Mouse (Mus musculus) G1E-ER4 (cell line): ENCODE measurements around the gene Gm49380. TPM values are rescaled to one million over a fixed set of nuclear protein-coding genes. Genes with fewer than 3 reads are reported as not detected.

Experiments
- GATA1 ChIP-seq: IDR thresholded peaks from one replicate; pipeline ENCODE4 v1.8.0; 2012; ENCODE audit warnings: low read length, inconsistent platforms
- polyA plus RNA-seq: library from polyadenylated mRNA; stranded (reverse); fragments of >175 nt; gene quantifications from 2 replicates; pipeline ENCODE4 v1.2.3, GENCODE M21; 2012

The Gm49380 gene
- polyA plus RNA-seq, 1 experiment, result not detected

DNA sequence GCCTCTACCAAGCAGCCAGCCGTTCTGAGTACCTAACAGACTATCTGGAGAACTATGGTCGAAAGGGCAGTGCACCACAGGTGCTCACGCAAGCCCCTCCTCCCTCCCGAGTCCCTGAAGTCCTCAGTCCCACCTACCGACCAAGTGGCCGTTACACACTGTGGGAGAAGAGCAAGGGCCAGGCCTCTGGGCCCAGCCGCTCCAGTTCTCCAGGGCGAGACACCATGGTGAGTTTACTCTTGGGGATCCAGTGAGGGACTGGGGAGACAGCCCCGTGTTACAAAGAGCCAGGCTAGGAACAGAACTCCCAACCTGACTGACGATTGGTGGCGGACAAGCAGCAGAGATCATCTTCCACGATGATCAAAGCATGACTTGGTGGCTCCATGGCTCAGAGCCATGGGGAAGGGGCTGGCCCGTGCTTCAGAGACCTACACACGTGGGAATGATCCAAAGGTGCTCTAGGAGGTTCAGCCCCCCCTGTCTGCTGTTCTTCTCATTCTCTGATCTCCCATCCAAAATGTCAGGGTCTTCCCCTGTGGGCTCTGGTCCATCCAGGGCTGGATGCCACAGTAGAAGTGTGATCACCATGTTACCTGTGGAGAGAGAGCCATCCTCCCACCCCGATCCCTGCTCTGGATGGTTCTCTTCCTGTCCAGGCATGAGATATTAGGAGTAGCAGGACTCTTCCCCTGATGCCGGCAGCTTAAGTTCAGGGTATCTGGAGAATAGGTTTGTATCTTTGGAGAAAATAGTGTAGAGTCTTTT is 37.1 kb downstream of the Gm49380 start:
- TF ChIP-seq GATA1, result no peak

DNA sequence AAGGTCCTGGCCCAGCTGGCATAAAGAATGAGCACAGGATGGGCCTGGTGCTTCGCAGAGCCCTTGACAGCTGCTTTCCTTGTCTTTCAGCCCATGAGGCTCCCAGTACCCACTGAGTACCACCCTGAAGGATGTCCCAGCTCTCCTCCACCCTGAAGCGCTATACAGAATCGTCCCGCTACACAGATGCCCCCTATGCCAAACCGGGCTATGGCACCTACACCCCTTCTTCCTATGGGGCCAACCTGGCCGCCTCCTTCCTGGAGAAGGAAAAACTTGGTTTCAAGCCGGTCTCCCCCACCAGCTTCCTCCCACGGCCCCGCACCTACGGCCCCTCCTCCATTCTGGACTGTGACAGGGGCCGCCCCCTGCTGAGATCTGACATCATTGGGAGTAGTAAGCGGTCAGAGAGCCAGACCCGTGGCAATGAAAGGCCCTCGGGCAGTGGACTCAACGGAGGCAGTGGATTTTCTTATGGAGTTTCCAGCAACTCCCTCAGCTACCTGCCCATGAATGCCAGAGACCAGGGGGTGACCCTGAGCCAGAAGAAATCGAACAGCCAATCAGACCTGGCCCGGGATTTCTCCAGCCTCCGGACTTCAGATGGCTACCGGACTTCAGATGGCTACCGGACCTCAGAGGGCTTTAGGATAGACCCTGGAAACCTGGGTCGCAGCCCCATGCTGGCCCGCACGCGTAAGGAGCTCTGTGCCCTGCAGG is 37.9 kb downstream of the Gm49380 start:
- no peak for TF ChIP-seq GATA1

DNA sequence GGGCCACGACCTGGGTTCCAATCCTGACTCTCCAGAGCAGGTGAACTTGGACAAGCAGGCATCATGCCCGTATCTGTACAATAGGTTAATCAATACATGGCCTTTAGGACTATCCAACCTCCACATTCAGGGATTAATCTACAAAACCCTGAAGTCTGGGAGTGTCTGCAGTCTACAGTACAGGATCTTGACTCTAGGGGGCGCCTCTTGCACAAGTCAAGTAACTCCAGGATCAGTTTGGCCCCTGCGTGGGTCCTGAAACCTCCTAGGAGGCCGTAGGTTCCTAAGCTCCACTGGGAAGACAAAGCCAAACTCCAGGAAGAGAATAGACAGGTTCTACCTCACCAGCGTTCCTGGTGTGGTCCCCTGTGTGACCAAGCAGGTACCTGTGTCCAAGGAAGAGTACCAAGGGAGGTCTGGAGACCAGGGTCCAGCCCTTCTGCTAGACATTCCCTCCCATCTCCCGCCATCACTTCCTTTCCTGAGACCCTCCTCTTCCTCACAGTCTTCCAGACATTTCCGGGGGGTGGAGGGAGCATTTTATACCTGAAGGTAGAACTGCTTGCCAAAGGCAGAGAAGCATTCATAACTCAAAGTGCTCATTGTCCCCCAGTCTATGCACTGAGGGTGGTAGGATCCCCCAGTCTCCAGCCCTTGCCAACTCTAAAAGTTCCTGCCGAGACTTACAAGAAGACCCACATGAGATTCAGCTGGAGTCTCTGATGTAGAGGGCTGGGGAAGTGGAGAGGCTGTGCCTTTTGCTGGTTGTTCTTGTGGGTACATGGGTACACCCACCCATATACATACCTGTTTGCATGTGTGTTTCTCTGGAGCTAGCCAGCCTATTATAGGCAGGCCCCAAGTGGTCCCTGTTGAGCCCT is 38.7 kb downstream of the Gm49380 start:
- TF ChIP-seq GATA1, result no peak

DNA sequence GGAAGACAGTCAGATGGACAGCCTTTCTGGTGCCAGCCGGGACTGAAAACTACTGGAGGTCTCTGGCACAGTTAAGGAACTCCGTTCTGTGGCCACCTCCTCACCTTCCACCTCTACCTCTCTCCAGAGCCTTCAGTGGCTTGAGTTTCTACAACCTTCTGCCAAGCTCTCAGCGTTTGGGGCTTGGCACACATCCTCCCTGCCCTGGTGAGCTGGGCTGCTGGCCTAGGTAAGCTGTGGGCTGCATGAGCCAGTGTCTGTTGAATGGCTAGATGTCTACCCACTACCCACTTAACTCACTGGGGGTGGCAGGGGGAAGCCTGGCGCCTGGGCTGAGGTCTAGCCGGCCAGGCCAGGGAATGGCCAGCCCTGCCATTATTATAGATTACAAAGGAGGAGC is 40.2 kb downstream of the Gm49380 start:
- no peak for TF ChIP-seq GATA1

DNA sequence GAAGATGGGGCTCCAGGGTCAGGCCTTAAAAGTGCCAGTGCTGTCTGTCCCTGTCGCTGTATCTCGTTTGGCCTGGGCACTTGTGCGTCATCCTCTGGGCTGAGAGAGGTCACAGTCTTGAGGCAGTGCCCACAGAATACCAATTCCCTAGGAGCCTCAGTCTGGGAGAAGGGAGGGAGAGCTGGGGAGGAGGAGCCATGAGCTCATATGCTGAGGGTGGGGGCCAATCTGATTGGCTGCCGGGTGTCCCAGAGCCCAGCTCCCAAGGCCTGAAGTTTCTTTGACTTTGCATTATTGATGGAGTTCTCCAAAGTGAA is 40.7 kb downstream of the Gm49380 start:
- no peak for TF ChIP-seq GATA1

DNA sequence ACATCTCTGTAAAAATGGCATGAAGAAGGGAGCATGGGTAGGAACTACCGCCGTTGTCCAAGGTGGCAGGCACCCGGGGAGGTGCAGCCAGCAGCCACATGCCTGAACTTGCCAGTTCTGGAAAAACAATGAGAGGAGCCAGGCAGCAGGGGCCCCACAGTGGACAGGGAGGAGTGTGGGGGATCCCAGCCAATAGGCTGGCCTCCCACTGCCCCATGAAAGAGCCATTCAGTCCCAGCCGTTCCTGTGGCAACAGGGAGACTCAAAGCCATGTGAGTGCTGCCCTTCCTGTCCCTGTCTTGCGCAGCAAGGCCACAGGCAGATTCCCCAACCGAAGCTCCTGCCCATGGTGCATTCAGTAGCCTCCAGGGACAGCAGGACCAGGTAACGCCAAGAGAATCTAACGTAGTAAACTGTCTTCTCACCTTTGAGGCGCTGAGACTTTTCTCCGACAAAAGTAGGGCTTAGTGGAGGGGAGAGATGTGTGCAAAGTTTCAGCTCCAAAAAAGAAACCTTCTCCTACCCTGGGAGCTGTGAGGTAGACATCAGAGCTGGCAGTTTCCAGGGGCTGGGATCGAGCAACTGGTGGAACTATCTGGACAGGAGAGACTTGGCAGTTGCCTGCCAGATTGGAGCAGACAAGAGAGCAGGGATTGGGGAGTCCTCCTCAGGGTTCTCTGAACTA is 41.2 kb downstream of the Gm49380 start:
- no peak for TF ChIP-seq GATA1

DNA sequence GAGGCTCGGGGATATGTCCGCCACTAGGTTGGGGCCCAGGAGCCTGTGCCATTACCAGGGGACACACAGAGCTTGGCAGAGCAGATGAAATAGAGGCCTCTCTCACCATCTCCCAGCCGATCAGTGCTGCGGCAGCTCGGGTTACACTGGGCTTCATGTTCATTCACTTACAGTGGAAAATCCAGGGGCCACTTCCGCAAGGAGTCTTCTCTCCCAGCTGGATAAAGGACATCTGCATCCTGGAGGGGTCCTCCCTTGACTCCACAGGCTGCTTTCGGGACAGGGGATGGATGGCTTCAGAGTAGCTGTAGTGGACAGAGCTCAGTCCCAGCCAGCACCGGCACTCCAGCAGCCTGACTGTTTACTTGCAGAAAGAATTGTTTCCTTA is 42.5 kb downstream of the Gm49380 start:
- TF ChIP-seq GATA1, result no peak

DNA sequence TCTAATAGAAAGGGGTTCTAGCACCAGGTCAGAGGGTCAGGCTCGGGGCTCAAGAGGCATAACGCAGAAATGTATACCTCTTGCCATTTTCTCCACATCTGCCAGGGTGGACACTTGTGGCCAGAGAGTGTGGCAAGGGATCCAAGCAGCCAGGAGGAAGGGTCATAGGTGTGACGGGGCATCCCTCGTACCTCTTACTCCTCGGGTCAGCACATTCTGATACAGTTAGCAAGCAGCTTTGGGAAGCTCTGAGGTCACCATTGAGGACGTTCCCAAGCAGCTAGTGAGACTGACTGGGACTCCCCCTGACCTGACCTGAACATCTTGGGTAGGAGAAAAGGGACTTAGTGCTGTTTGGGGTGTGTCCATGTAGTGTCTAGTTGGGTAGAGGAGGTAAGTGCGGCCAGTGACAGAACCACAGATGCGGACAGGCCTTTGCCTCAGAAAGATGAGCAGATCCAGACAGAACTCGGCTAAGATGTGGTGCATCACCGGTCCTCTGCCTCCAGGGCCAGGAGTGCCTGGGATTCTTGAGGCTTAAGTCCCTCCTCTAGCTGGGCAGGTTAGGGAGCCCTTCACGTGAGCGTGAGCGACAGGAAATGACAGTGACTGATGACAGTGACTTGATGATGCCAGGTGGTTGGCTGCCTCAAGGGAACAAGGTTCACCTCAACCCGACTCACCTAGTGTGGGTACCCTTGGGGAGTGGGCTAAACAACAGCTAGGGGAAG is 43.0 kb downstream of the Gm49380 start:
- TF ChIP-seq GATA1, result no peak

DNA sequence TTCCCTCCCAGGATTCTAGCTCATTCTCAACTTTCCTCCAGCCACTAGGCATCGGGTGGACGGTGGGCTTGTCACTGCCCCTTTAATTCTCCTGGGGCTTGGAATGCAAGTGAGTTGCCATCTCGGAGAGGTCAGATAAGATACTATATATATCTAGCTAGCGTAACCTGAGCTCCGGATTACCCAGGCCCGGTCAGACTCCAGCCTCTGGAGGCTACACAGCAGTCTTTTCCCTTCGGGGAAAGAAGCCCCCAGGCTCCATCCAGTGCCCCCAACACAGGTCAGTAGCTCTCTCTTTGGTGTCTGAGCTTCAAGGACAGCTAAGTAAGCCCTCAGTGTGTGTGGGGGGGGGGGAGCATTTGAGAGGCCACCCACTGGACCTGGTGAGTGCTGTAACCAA is 44.0 kb downstream of the Gm49380 start:
- TF ChIP-seq GATA1, result no peak

DNA sequence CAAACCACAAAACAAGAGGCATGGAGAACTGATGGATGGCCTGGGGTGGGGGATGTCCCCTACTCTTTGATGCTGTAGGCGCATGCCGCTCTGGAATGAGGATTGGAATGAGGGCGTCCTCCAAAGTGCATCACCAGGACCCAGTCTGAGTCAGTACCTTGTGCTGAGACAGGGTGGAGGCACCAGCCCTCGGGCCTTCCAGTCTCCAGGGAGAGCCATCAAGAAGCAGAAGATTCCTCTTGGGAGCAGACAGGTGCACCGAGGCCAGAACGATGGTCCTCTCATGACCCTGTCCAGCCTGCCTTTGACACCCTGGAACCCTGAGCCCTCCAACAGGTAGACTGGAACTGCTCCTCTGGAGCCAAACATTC is 45.4 kb downstream of the Gm49380 start:
- no peak for TF ChIP-seq GATA1

DNA sequence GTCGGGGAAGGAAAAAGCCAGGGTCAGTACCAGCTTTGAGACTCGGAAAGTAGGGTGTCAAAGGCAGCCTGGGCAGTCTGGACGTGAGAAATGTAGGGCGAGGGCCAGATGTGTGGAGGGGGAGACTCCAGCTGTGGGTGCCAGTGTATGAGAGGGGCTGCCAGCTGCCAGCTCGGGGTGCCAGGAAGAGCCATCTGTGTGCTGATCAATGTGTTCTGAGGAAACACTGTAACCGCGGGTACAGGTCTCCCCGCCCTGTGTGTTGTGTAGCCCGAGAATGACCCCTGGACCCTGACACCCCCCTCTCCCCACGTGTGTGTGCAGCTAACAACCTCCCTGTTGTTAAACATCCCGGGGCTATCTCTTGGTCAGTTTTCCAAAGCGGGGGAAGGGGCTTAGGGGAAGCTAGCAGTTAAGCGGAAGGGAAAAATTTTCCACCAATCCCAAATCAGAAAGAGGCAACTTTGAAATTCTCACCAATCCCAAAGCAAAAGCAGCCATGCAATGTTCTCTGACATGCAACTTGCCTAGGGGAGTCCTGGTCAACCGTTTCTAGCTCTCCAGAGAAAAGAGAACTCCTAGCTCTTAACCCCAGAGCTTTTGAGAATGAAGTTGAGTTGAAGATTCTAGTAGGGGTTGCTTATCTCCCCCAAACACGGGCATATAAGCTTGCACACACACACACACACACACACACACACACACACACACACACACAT is 45.9 kb downstream of the Gm49380 start:
- no peak for TF ChIP-seq GATA1

DNA sequence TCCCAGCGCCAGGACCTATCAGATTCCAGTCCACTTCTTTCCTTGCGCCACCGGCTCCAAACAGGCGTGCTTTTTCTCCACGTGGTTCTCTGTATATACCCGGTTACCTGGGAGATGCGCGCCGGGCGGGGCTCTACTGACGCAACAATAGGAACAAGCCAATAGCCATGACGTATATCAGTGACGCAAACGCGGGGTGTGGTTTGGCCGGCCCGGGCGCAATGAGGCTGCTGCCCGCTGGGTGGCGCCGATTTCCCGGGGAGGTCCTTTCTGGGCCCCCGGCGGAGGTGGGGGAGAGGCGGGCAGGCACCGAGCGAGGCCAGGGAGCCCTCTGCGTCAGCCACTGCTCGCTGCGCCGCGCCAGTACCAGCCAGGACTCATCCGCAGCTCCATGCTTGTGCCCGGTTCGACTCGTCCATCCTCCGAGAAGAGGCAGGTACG is 46.5 kb downstream of the Gm49380 start, which contains the start of gene Usp2:
TSS of gene Usp2 (plus strand) at position 237 of the 441 bp plus-strand sequence.
- no peak for TF ChIP-seq GATA1

DNA sequence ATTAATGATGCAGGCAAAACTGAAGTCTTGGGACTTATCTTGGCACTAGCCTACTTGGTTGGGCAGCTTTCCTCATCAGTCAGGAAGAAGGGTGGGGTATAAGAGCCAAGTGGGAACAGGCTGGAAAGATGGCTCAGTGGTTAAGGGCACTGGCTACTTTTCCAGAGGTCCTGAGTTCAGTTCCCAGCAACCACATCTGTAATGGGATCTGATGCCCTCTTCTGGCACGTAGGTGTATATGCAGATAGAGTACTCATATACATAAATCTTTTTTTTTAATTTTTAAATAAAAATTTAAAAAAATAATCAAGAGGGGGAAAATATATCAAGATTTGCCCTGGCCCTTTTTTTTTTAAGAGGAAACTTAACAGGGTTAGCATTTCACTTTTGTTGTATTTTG is 48.1 kb downstream of the Gm49380 start:
- TF ChIP-seq GATA1, result no peak

DNA sequence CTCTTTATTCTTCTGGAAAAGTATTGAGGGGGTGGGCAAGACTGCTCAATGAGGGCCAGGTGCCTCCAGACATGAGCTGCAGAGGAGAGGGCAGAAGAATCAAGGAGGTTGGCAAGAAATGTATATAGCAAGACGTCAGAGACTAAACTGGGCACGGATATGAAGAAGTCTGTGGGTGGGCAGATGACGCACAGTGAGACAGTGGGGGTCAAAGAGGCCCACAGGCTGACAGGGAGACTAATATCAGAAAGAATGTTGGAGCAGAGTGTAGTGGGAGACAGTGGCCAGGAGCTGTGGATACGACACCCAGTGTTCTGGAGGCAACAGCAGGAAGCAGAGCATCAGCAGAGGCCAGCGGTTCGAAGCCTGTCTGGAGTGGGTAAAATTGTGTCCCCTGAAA is 54.7 kb downstream of the Gm49380 start:
- no peak for TF ChIP-seq GATA1
